Mouse (Mus musculus): ENCODE measurements around the gene Grik5.

DNA sequence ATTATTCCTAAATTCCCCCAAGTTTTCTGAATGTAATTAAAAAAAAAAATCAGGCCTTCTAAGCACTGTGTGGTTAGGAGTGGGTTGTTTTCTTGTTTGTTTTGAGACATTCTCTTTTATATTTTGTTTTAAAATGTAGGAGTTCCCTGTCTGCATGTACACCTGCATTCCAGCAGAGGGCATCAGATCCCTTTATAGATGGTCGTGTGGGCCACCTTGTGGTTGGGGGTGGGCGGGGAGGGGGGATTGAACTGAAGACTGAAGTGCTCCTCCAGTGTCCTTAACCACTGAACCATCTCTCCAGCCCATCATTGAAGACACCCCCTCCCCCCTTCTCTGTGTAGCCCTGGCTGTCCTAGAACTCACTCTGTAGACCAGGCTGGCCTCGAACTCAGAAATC lies 14.5 kb upstream of the Grik5 start:
- TF ChIP-seq GATA1 (IDR thresholded peaks at IDR 0.05; ENCODE audit: low read length) (no peak), TAL1 (IDR thresholded peaks at IDR 0.05; ENCODE audit: low read length) (no peak)

Data from erythroblast, embryonic 14.5 days (primary cell).